Mouse (Mus musculus) MEL (cell line): ENCODE data around the gene Slc9a3r2.

Experiments
- CTCF ChIP-seq, 3 experiments: IDR thresholded peaks in 2 of 3; conservative IDR thresholded peaks in 1 of 3; 2 replicates each; pipeline ENCODE4 v1.5.1; 2011 to 2012; ENCODE audit warnings: low read length in 3 of 3, low read depth in 2 of 3, mild to moderate bottlenecking in 2 of 3, improper control_type of control experiment in 1 of 3, inconsistent platforms in 1 of 3, mixed read lengths in 1 of 3, moderate library complexity in 1 of 3; ENCODE audit not compliant: control insufficient read depth in 1 of 3, insufficient read depth in 1 of 3, poor library complexity in 1 of 3, severe bottlenecking in 1 of 3
- HCFC1 ChIP-seq: IDR thresholded peaks from 2 replicates; pipeline ENCODE4 v1.6.1; 2012; ENCODE audit warnings: low read depth, mild to moderate bottlenecking, inconsistent platforms, low read length, improper control_type of control experiment, moderate library complexity
- NRF1 ChIP-seq: IDR thresholded peaks from 2 replicates; pipeline ENCODE4 v1.6.1; 2014; ENCODE audit warnings: low read depth, mild to moderate bottlenecking, inconsistent platforms, low read length, improper control_type of control experiment, moderate library complexity; ENCODE audit not compliant: poor library complexity, insufficient read depth, severe bottlenecking
- RAD21 ChIP-seq: IDR thresholded peaks from 2 replicates; pipeline ENCODE4 v1.6.1; 2011; ENCODE audit warnings: mild to moderate bottlenecking, low read depth, low read length, improper control_type of control experiment

- TF ChIP-seq HCFC1 (no peak), NRF1 (no peak), CTCF (IDR thresholded peaks at IDR 0.05 in 2 of 3, conservative IDR thresholded peaks at IDR 0.05 in 1 of 3; ENCODE audit: control insufficient read depth in 1 of 3, insufficient read depth in 1 of 3, low read depth in 2 of 3, low read length in 3 of 3, poor library complexity in 1 of 3, severe bottlenecking in 1 of 3) (no peak), RAD21 (no peak)
Observed at GRCm38 (mm10) chr17:24633831-24634230, 16.3 kb downstream of the Slc9a3r2 start.
